Mouse (Mus musculus): ENCODE results near the gene Cntrl.

The Cntrl gene

GRCm38 (mm10) chr2:35175281-35176065, 66.2 kb downstream of the Cntrl start:
- no peak for DNase-seq (ENCODE audit: low spot score)

DNA sequence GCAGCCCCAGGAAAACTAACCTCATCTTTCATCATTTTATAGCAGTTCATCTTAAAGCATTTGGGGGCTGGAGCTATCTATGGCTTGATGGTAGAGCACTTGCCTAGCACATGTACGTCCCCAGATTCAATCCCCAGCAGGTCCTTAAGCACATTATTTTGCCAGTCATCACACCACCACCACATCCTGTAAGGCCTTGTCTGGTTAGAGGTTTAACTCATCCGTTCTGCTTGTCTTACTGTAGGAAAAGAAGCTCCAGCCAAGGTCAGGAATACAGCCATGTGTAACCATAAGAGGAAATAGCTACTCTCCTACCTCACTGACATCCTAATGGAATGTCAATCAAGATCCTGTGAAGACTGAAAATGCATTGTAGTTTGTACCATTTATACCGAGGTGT, 68.9 kb downstream of the Cntrl start:
- DNase-seq (ENCODE audit: low spot score) = no peak

GRCm38 (mm10) chr2:35183115-35183673, 73.9 kb downstream of the Cntrl start:
- DNase-seq (ENCODE audit: low spot score) = no peak

DNA sequence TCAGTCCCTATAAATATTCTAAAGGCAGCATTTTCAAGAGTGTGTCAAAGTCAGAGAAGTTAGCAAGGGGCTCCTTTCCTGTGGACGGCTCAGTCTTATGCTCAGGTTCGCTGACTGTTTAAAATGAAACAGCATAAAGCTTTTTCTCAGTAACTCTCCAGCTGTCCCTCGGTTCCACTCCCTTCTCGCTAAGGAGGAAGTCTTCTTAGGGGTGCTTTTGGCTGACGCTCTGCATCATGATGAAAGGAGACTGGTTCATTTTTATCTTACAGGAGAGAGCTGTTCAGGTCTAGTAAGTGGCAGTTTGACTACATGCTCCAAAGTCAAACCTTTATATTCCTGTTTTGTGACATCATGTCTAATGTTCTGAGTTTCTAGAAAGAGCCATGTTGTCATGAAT, 79.6 kb downstream of the Cntrl start:
- no peak for DNase-seq (ENCODE audit: low spot score)

- no peak for DNase-seq (ENCODE audit: low spot score)
Observed at GRCm38 (mm10) chr2:35193976-35194375, 84.7 kb downstream of the Cntrl start.

DNA sequence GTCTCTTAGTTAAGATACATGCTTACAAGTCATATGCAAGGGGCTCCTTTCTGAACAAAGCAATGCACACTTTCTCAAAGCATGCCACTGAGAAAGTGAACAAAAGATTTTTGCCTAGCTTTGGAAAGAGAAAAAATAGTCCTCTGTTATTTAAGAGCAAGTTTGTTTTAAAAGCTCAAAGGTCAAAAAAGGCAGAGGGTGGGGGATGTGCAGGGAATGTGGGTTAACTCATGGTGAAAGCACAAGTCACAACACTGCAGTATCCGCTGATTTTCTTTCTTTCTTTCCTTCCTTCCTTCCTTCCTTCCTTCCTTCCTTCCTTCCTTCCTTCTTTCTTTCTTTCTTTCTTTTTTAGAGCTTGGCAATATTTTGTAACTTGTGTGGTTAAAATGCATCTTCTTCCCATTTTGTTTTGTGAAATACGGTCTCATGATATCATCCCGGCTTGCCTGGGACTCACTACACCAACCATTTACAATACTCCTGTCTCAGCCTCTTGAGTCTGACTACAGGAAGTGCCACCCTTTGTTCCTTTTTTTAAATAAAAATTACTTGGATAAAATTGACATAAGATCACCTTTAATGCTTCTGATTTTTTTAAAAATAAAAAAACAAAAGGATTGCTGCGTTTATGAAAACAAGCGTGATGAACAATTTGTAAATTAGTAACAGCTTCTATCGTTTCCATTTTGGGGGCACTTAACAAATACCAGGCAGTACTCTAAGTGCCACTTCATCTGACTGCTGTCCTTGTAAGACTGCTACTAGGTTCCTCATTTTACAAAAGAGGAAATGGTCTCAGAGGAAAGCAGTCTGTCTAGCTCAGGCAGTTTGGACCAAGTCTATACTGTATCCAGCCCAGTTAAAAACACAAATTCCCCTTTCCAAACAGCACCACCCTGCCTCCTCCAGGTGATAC, 86.6 kb downstream of the Cntrl start:
- DNase-seq (ENCODE audit: low spot score) = no peak

- DNase-seq (ENCODE audit: low spot score) = no peak
Observed at GRCm38 (mm10) chr2:35199541-35199940, 90.2 kb downstream of the Cntrl start.

DNA sequence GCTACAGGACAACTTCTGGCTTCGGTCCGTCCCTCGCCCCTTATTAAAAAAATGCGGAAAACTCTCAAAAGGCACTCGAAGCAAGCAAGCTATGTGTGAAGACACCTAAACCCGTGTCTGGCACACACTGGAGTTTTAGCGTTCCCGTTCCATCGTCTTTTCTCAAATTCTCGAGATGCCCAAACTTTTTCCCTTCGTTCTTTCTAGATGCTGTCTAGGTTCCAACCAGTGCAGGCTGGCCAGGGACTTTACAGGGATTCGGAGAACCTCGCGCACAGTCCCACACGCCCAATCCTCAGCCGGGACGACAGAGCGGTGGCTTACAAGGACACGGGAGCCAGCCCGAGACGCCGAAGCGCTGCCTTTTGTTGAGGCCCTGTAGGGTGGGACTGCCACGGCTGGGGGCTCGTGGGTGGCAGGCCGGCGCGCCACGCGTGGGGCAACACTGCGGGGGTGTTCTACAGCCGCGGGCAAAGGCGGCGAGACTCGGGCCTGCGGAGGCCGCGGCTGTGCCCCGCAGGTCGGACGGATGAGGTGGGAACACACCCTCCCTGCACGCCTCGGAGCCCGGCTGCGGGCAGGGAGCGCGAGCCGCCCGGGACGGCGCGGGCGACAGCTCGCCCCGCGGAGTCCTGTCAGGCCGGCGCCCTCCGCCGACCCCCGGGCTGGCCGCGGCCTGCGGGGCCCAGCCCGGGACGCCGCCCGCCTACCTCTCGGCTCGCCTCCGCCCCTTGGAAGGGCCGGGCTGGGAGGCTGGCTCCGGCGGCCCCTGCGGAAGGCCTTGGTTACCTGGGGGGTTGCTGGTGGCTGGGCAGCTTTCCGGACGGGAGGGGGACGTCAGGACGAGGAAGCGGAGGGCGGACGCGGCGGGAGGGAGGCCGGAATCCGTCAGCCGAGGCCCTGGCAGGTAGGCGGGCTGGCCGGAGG, 90.9 kb downstream of the Cntrl start:
- no peak for DNase-seq (ENCODE audit: low spot score)

- peak; percentile 100 for DNase-seq (ENCODE audit: low spot score)
Observed at GRCm38 (mm10) chr2:35200898-35201668, 91.8 kb downstream of the Cntrl start, which contains the start of gene Rab14. TSS of gene Rab14 (minus strand) at chr2:35201120.

DNA sequence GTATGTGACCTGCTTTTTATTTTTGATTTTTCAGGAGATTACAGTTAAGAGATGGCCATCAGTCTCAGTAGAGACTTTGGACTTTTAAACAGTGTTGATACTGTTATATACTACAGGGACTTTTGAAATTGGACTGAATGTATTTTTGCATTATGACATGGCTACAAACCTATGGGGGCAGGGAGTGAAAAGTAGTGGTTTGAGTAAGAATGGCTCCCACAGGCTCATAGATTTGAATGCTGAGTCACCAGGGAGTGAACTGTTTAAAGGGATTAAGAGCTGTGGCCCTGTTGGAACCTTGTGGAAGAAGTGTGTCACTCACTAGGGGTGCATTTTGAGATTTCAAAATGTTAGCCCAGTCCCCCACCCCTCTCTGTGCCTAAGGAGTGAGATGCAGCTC, 94.4 kb downstream of the Cntrl start:
- DNase-seq (ENCODE audit: low spot score) = no peak

DNA sequence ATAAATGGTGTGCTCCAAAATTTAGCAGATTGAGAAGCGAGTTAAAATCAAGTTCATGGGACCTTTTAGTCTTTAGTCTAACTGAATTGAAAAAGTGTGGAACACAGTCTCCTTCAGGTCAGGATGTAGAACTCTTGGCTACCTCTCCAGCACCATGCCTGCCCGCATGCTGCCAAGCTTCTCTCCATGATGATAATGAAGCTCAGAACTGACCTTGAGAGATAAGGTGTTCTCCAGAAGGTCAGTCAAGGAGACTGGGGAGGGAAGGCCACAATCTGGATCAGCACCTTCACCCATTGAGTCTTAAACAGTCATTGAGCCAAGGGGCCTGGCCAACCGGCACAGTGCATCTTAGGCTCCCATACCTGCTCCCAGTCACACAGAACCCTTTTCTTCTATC, 97.5 kb downstream of the Cntrl start:
- DNase-seq (ENCODE audit: low spot score) = no peak

DNA sequence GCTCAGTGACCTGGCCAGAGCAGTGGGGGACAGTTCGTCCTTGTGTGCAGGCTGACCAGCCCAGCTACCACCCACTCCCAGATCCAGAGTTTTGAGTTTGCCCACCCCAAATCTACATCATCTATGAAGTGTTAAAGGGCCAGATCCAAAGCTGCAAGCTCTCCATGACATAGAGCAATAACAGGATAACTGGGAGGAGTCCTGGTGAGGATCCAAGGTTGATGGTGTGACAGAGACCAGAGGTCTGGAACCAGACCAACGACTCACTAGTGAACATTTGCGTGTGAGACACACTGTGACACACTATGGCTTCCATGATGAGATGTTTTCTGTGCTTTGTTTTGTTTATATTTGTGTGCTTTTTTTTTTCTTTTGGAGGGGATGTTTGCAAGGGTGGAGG, 98.8 kb downstream of the Cntrl start:
- DNase-seq (ENCODE audit: low spot score) = no peak

DNA sequence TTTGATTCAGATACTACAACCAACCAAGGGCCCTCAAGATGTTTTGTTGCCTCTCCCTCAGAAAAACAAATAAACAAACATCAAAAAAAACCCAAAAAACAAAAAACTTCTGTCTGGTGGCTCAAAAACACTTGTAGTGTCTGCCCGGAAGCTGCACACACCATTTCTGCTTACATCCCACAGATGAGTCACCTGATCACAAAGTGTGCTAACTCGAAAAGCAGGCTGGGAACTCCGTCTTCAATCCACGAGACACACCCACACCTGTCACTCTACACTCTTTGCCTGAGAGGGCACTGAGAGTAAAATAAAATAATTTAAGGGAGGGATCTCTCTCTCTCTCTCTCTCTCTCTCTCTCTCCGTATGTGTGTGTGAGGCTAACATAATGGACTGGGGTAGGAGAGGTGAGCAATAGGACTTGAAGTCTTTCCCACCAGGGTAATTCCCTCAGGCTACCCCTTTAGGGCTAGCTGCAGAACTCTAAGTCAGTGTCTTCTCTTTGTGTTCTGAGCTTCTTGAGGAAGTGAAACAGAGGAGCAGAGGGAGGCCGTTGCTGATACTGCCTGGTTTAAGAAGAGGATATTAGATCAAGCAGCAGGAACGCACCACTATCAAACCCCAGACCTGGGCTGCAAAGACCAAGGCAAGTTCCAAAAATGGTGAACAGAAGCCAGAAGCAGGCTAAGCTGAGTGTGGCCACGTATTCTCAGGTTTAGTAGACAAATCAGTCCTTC, 99.8 kb downstream of the Cntrl start:
- DNase-seq (ENCODE audit: low spot score) = no peak

DNA sequence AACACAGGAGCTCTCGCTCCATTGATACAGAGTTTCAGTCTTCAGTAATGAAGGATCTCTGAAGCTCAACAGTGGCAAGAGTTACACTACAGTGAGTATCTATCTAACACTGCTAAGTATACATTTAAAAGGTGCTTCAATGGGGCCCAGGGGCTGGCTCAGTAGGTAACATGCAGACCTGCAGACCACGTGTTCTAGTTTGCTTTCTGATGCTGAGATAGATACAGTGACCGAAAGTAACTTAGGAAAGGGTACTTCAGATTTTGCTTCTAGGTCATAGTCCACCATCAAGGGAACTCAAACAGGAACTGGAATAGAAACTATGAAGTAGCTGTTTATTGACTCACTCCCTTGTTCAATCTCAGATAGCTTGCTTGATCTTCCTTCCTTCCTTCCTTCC, 102.4 kb downstream of the Cntrl start:
- no peak for DNase-seq (ENCODE audit: low spot score)

GRCm38 (mm10) chr2:35213345-35213910, 104.1 kb downstream of the Cntrl start:
- DNase-seq (ENCODE audit: low spot score) = no peak

DNA sequence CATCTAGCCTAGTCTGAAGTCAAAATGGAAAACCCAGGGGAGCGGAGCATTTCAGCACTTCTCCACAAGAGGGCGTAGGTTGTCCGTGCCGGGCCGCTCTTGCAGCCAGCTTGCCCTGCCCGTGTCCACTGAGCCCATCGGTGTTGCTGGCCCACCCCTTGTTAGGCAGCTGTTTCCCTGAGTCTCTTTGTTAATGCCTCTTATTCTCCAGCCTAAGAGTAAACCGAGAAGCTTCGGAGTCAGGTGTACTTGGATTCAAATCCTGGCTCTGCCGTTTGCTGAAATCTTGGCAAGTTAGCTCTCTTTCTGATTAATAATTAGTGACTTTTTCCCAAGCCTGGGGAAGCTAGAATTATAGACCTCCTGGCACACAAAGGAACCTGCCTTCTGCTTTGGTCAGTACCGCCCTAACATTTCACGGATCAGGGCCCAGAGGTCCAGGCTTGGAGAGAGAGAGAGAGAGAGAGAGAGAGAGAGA, 105.6 kb downstream of the Cntrl start:
- DNase-seq (ENCODE audit: low spot score) = peak; percentile 84

DNA sequence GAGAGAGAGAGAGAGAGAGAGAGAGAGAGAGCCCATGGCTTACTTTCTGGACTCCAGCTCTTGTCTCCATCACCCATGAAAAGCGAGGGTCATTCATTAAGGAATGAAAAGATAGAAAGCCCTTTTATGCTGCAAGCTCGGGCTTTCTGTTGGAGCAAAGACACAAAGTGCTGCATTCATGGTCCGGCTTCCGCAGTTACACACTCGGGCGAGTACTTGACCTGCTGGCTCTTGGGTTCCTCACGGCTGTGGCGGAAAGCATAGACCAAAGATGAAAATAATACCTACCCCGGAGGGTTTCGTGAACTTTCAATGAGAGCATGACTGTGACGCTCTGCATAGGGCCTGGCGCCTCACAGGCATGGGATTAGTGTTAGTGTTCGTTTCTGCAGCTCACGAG, 106.1 kb downstream of the Cntrl start:
- DNase-seq (ENCODE audit: low spot score) = no peak

- DNase-seq (ENCODE audit: low spot score) = no peak
Observed at GRCm38 (mm10) chr2:35216701-35217100, 107.4 kb downstream of the Cntrl start.

GRCm38 (mm10) chr2:35218736-35219135, 109.4 kb downstream of the Cntrl start:
- no peak for DNase-seq (ENCODE audit: low spot score)
